Mouse (Mus musculus): ENCODE data around the gene F11.

DNA sequence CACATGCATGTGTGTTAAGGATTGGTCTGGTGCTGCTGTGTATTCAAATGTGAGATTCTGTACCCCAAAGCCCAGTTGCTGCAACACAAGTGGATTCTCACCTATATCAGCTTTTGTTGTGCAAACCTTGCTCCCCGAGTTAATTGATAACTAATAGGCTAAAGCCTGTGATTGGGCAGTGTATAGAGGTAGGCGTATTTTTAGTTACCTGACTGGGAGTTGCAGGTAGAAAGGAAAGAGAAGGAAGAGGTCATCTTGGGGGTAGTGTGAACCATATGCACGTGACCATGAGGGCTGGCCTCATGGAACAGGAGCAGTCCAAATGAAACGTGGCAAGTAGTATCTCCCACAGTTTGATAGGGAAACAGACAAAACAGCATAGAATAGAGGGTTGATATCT lies 3.1 kb upstream of the F11 start:
- TF ChIP-seq POLR2A (IDR thresholded peaks at IDR 0.05; ENCODE audit: extremely low read depth, insufficient read depth, low read length): no peak
- TF ChIP-seq CTCF (IDR thresholded peaks at IDR 0.05; ENCODE audit: low read depth, low read length): no peak
